Mouse (Mus musculus) bone marrow, adult 2 months (tissue): Measurements from ENCODE around the gene Mgat4d. TPM values are rescaled to one million over a fixed set of nuclear protein-coding genes. Genes with fewer than 3 reads are reported as not detected.
A peak's percentile ranks its signal among the peaks of the same experiment; 100 is the strongest.

ENCODE experiments used
- H3K27ac ChIP-seq: fragments of 200-500 bp; 2 replicates; pipeline ENCODE4 v1.5.1; 2012; ENCODE audit warnings: low read depth, mild to moderate bottlenecking, control low read depth, inconsistent platforms, low read length; ENCODE audit not compliant: control insufficient read depth, poor library complexity, insufficient read depth
- H3K4me1 ChIP-seq: fragments of 200-500 bp; 2 replicates; pipeline ENCODE4 v1.6.1; 2011; ENCODE audit warnings: low read length; ENCODE audit not compliant: control insufficient read depth, insufficient read depth
- H3K4me3 ChIP-seq: fragments of 200-500 bp; replicated peaks from 2 replicates; pipeline ENCODE3; 2011; ENCODE audit warnings: mild to moderate bottlenecking, low read depth, low read length, control low read depth; ENCODE audit not compliant: control insufficient read depth
- CTCF ChIP-seq: fragments of 200-500 bp; IDR thresholded peaks from 2 replicates; pipeline ENCODE4 v1.5.1; 2011; ENCODE audit warnings: low read length, control low read depth; ENCODE audit not compliant: control insufficient read depth, insufficient read depth
- POLR2A ChIP-seq: fragments of 200-500 bp; IDR thresholded peaks from 2 replicates; pipeline ENCODE4 v1.6.1; 2011; ENCODE audit warnings: low read depth, mild to moderate bottlenecking, control low read depth, low read length, borderline replicate concordance; ENCODE audit not compliant: control insufficient read depth
- WGBS: fragments of 180-500 bp; shearing (Covaris S2); methylation state at CpG from one replicate; pipeline ENCODE4 v1.1.7; 2018; 5-methylcytosine and 5-hydroxymethylcytosine counted together
- polyA plus RNA-seq: library from polyadenylated mRNA; stranded (reverse); fragments of >200 nt; gene quantifications from 2 replicates; pipeline ENCODE4 v1.2.4, GENCODE M21; 2011; ENCODE audit warnings: low replicate concordance; ENCODE audit not compliant: missing spikeins, insufficient read depth, insufficient read length

Gene Mgat4d
- polyA plus RNA-seq, 1 experiment: not detected

GRCm38 (mm10) chr8:83396680-83397079, 48.4 kb downstream of the Mgat4d start:
- TF ChIP-seq POLR2A (no peak), CTCF (no peak)
- 87% methylated on average over 6 of the region's 6 CpGs for WGBS
- Histone ChIP-seq H3K4me3 (no peak overlapping the region), H3K27ac (no peak overlapping the region), H3K4me1 (no peaks in the 10 kb centered on the region)

- Histone ChIP-seq H3K4me3 (no peak overlapping the region), H3K27ac (no peak overlapping the region), H3K4me1 (no peaks in the 10 kb centered on the region)
- WGBS: 76% methylated on average over 4 of the region's 4 CpGs
- no peak for TF ChIP-seq CTCF
- no peak for TF ChIP-seq POLR2A
These were observed 49.5 kb downstream of the Mgat4d start for GRCm38 (mm10) chr8:83397726-83398125.

- Histone ChIP-seq H3K4me3 (no peak overlapping the region), H3K4me1 (no peaks in the 10 kb centered on the region), H3K27ac (no peak overlapping the region)
- 37% methylated on average over 10 of the region's 10 CpGs for WGBS
- no peak for TF ChIP-seq CTCF
- TF ChIP-seq POLR2A: no peak
These were observed 57.3 kb downstream of the Mgat4d start for GRCm38 (mm10) chr8:83405548-83405947.

GRCm38 (mm10) chr8:83406836-83407235, 58.6 kb downstream of the Mgat4d start:
- Histone ChIP-seq H3K27ac (no peak overlapping the region), H3K4me1 (no peaks in the 10 kb centered on the region), H3K4me3 (no peak overlapping the region)
- 52% methylated on average over 6 of the region's 6 CpGs for WGBS
- no peak for TF ChIP-seq CTCF
- no peak for TF ChIP-seq POLR2A

GRCm38 (mm10) chr8:83408496-83408895, 60.2 kb downstream of the Mgat4d start:
- no peak for TF ChIP-seq CTCF
- TF ChIP-seq POLR2A: no peak
- WGBS: 83% methylated on average over 7 of the region's 7 CpGs

GRCm38 (mm10) chr8:83416878-83417277, 68.6 kb downstream of the Mgat4d start:
- 98% methylated on average over 15 of the region's 15 CpGs for WGBS
- no peak for TF ChIP-seq CTCF
- no peak for TF ChIP-seq POLR2A

More at GRCm38 (mm10) chr8:83408496-83408895, 60.2 kb downstream of the Mgat4d start:
- H3K4me3 ChIP-seq: no peak overlapping the region
- no peak overlapping the region for H3K27ac ChIP-seq
- H3K4me1 ChIP-seq: no peaks in the 10 kb centered on the region

GRCm38 (mm10) chr8:83417970-83418369, 69.7 kb downstream of the Mgat4d start:
- TF ChIP-seq POLR2A (no peak), CTCF (no peak)
- 27% methylated on average over 6 of the region's 6 CpGs for WGBS
- no peak overlapping the region for H3K27ac ChIP-seq

More at GRCm38 (mm10) chr8:83416878-83417277, 68.6 kb downstream of the Mgat4d start:
- Histone ChIP-seq H3K27ac (no peak overlapping the region), H3K4me3 (no peak overlapping the region), H3K4me1 (peaks cover under 1% of the 10 kb centered on the region)

GRCm38 (mm10) chr8:83418805-83419516, 70.7 kb downstream of the Mgat4d start:
- 93% methylated on average over 11 of the region's 11 CpGs for WGBS
- Histone ChIP-seq H3K27ac (no peak overlapping the region), H3K4me1 (peaks cover 4% of the 10 kb centered on the region), H3K4me3 (no peak overlapping the region)
- TF ChIP-seq POLR2A: no peak
- TF ChIP-seq CTCF: no peak

More at GRCm38 (mm10) chr8:83417970-83418369, 69.7 kb downstream of the Mgat4d start:
- Histone ChIP-seq H3K4me1 (peaks cover 4% of the 10 kb centered on the region), H3K4me3 (peak overlapping the region; percentile 24)

GRCm38 (mm10) chr8:83421354-83421753, 73.1 kb downstream of the Mgat4d start:
- 96% methylated on average over 1 of the region's 1 CpGs for WGBS
- TF ChIP-seq CTCF (no peak), POLR2A (no peak)
- peaks cover 6% of the 10 kb centered on the region for H3K4me1 ChIP-seq

More at GRCm38 (mm10) chr8:83421354-83421753, 73.1 kb downstream of the Mgat4d start:
- Histone ChIP-seq H3K27ac (no peak overlapping the region), H3K4me3 (no peak overlapping the region)
